Mouse (Mus musculus) ES-E14 (cell line): ENCODE results near the gene Slc25a36. TPM values are rescaled to one million over a fixed set of nuclear protein-coding genes. Genes with fewer than 3 reads are reported as not detected.

Experiments
- DNase-seq: peaks from one replicate; pipeline ENCODE4 v3.0.0-alpha.2; 2013; ENCODE audit warnings: low read depth, low spot score
- H3K27ac ChIP-seq: 2 replicates; pipeline ENCODE4 v1.5.1; 2012; ENCODE audit warnings: low read depth, mild to moderate bottlenecking, low read length, moderate library complexity, mixed read lengths; ENCODE audit not compliant: poor library complexity, insufficient read depth, severe bottlenecking
- H3K36me3 ChIP-seq: 2 replicates; pipeline ENCODE4 v1.6.1; 2012; ENCODE audit warnings: mild to moderate bottlenecking, low read length, moderate library complexity, mixed read lengths; ENCODE audit not compliant: control insufficient read depth, poor library complexity, insufficient read depth, severe bottlenecking
- H3K4me1 ChIP-seq, 2 experiments: fragments of 150-350 bp in 1 of 2; sonication (generic) in 1 of 2; 2 replicates each; pipeline ENCODE4 v1.6.1; 2012; ENCODE audit warnings: low read length in 2 of 2, mild to moderate bottlenecking in 1 of 2, mixed read lengths in 1 of 2; ENCODE audit not compliant: control insufficient read depth in 2 of 2, insufficient read depth in 2 of 2, poor library complexity in 1 of 2
- H3K4me3 ChIP-seq, 2 experiments: fragments of 150-350 bp in 1 of 2; sonication (generic) in 1 of 2; 2 replicates each; pipeline ENCODE4 v1.5.1; 2012; ENCODE audit warnings: low read length in 2 of 2, low read depth in 1 of 2, mild to moderate bottlenecking in 1 of 2, mixed read lengths in 1 of 2; ENCODE audit not compliant: insufficient read depth in 1 of 2, poor library complexity in 1 of 2, severe bottlenecking in 1 of 2
- H3K9ac ChIP-seq: 2 replicates; pipeline ENCODE4 v1.6.1; 2012; ENCODE audit warnings: low read depth, mild to moderate bottlenecking, low read length, mixed read lengths; ENCODE audit not compliant: poor library complexity, insufficient read depth, severe bottlenecking
- H3K9me3 ChIP-seq: fragments of 150-350 bp; sonication (generic); 2 replicates; pipeline ENCODE4 v1.6.1; 2012; ENCODE audit warnings: low read depth, mild to moderate bottlenecking, low read length; ENCODE audit not compliant: control insufficient read depth, insufficient read depth
- CHD2 ChIP-seq: IDR thresholded peaks from 2 replicates; pipeline ENCODE4 v1.6.1; 2014; ENCODE audit warnings: mild to moderate bottlenecking, low read depth, low read length, inconsistent platforms
- HCFC1 ChIP-seq: IDR thresholded peaks from 2 replicates; pipeline ENCODE4 v1.6.1; 2012; ENCODE audit warnings: low read length, inconsistent platforms, borderline replicate concordance; ENCODE audit not compliant: insufficient read depth
- MAFK ChIP-seq: IDR thresholded peaks from 2 replicates; pipeline ENCODE4 v1.6.1; 2014; ENCODE audit warnings: mild to moderate bottlenecking, low read depth, low read length, inconsistent platforms; ENCODE audit not compliant: insufficient read depth
- ZC3H11A ChIP-seq: IDR thresholded peaks from 2 replicates; pipeline ENCODE4 v1.6.1; 2012; ENCODE audit warnings: low read depth, mild to moderate bottlenecking, inconsistent platforms, low read length, borderline replicate concordance
- ZNF384 ChIP-seq: IDR thresholded peaks from 2 replicates; pipeline ENCODE4 v1.6.1; 2012; ENCODE audit warnings: low read depth, low read length, inconsistent platforms
- in situ Hi-C, 2 experiments: fragments of 600-800 bp; cut with MboI; formaldehyde crosslinking; loops; one replicate each; pipeline ENCODE4 v1.15.1; 2025; ENCODE audit warnings: low sequenced_read_pairs in 2 of 2, inconsistent platforms in 1 of 2; ENCODE audit not compliant: unreplicated experiment in 2 of 2
- total RNA-seq: library from RNA; depleted of rRNA; stranded (reverse); fragments of 300-350 nt; gene quantifications from 2 replicates; pipeline ENCODE4 v1.2.3, GENCODE M21; 2012

The Slc25a36 gene
- total RNA-seq, 1 experiment = 142 TPM

DNA sequence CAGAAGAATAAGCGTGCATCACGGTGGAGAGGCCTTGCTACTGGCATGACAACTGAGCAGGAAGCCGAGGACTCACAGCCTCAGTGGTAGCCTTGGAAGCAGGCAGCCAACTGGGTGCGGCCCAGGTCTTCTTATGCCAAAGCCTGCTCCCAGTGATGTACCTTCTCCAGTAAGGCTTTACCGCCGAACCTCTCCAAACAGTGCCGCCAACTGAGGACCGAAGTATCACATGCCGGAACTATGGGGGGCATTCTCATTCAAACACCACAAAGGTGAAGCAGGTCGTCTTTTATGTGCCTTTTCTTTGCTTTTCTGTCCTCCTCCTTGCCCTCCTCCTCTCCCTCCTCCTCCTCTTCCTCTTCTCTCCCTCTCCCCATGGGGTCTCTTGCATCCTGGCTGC lies 3.3 kb upstream of the Slc25a36 start:
- TF ChIP-seq CHD2 (no peak), MAFK (no peak), HCFC1 (peak; percentile 52; the same call in 1 of the 2 replicates), ZNF384 (no peak)
- in situ Hi-C loops = no loop called here
- Histone ChIP-seq H3K4me1 (peaks cover 5 to 6% of the 10 kb centered on the region in 2 experiments; a peak in 2 of 4 replicates), H3K27ac (peak overlapping the region; percentile 99), H3K9ac (peak overlapping the region; percentile 62), H3K36me3 (no peaks in the 10 kb centered on the region), H3K4me3 (peak overlapping the region; percentile 1 to 41; a peak in 3 of 4 replicates), H3K9me3 (no peaks in the 10 kb centered on the region)
- DNase-seq = peak; percentile 80

DNA sequence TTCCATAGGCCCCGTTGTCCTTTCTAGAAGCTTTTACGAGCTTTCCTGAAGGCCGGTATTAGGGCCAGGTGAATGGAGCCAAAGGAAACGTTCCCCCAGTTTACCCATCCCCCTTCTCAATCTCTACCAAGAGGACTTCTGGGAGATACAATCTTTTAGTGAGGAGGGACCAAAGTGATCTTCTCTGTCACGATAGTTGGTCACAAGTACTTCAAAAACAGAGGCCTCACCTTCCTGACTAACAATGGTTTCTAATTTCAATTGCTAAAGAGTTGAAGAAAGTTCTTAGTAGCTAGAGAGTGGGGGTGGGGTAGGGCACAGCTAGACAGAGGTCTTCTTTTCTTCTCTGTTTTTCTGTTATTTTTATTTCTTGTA lies 2.6 kb upstream of the Slc25a36 start:
- peaks cover 5 to 6% of the 10 kb centered on the region in 2 experiments; a peak in 2 of 4 replicates for H3K4me1 ChIP-seq
- peak; percentile 82 for DNase-seq
- in situ Hi-C loops = no loop called here
- H3K27ac ChIP-seq = peak overlapping the region; percentile 99
- no peaks in the 10 kb centered on the region for H3K36me3 ChIP-seq
- no peak for TF ChIP-seq HCFC1
- TF ChIP-seq ZNF384 = no peak
- peak; percentile 73; the same call in 1 of the 2 replicates for TF ChIP-seq CHD2
- no peak for TF ChIP-seq MAFK
- no peak for TF ChIP-seq ZC3H11A
- H3K9me3 ChIP-seq = no peaks in the 10 kb centered on the region
- H3K9ac ChIP-seq = peak overlapping the region; percentile 84
- peak overlapping the region; percentile 35 to 73 for H3K4me3 ChIP-seq

DNA sequence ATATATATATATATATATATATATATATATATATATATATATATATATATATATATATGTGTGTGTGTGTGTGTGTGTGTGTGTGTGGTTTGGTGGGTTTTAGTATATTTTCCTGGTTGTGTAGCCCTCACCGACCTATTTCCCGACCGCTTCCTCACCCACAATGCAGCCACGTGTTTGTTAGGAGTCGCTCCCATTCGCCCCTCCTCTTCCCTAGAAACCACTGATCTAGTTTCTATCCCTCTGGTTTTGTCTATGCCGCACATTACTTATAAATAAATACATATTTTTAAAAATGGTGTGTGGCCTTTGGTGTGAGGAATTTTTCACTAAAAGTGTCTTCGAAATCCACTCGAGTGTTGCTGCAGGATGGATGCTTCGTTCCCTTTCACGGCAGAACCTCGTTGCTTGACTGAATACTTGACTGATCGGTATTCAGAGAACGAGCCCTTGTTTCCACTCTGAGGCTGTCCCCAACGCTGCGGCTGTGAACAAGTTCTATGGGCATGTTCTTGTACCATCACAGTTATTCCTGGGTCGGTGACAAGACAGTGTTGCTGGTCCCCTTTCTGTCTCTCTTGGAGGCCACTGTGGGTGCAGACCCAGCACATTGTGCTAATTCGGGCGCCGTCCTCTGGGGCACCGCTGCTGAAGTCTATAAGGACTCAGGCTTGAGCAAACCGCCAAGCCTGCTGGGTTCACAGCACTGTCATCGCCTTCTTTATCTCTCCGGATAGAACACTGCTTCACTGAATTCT lies 2.0 kb upstream of the Slc25a36 start:
- Histone ChIP-seq H3K9me3 (no peaks in the 10 kb centered on the region), H3K4me3 (peak overlapping the region; percentile 35 to 73), H3K27ac (peak overlapping the region; percentile 99), H3K9ac (peak overlapping the region; percentile 84), H3K4me1 (peaks cover 5 to 6% of the 10 kb centered on the region in 2 experiments; a peak in 2 of 4 replicates), H3K36me3 (no peaks in the 10 kb centered on the region)
- TF ChIP-seq ZC3H11A = no peak
- no peak for TF ChIP-seq ZNF384
- TF ChIP-seq MAFK = no peak
- no peak for TF ChIP-seq HCFC1
- in situ Hi-C loops = no loop called here
- no peak for DNase-seq

DNA sequence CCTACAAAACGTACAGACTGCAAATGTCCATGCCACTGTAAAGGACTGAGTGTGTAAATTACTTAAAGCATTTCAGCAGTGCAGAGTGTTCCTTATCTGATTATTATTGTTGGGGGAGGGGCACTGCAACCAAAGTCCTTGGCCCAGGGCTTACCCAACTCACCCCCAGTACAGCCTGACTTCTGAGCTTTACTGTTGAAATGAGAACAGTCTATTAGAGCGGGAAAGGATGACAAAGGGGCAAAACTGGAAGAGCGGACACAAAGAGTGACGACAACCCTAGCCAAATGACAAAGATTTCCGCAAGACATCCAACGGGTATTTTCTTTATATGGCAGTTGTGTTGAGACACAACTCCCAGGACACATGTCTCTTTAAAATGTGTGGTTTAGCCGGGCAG lies 1.3 kb upstream of the Slc25a36 start:
- H3K36me3 ChIP-seq = no peaks in the 10 kb centered on the region
- peak overlapping the region; percentile 23 to 42 for H3K4me3 ChIP-seq
- H3K9me3 ChIP-seq = no peaks in the 10 kb centered on the region
- in situ Hi-C loops = no loop called here
- H3K27ac ChIP-seq = peak overlapping the region; percentile 65; the same call in 1 of the 2 replicates
- H3K9ac ChIP-seq = peak overlapping the region; percentile 67
- no peak for DNase-seq
- TF ChIP-seq ZNF384 (no peak), MAFK (no peak), HCFC1 (no peak), ZC3H11A (no peak), CHD2 (no peak)
- peaks cover 5 to 6% of the 10 kb centered on the region in 2 experiments; a peak in 2 of 4 replicates for H3K4me1 ChIP-seq

DNA sequence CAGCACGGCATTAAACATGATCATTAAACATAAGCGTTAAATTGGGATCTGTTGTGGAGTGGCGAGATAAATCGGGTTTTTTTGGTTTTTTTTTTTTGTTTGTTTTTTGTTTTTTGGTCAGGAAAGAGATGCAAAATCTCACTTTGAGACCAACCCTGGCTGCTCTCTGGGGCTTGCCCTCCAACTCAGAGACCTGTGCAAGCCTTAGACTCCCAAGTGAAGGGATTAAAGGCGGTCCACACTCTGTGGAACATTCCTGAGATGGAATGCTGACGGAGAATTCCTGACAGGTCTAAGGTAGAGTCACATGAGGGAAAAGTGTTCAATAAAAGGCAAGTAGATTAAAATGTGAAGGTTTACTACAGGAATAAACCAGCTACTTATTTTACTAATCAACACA lies 549 bp upstream of the Slc25a36 start:
- Histone ChIP-seq H3K9ac (peak overlapping the region; percentile 91), H3K4me1 (peaks cover 5 to 6% of the 10 kb centered on the region in 2 experiments; a peak in 2 of 4 replicates), H3K36me3 (no peaks in the 10 kb centered on the region), H3K4me3 (peak overlapping the region; percentile 73 to 90), H3K27ac (peak overlapping the region; percentile 87), H3K9me3 (no peaks in the 10 kb centered on the region)
- DNase-seq = no peak
- in situ Hi-C loops = no loop called here
- TF ChIP-seq ZNF384 (no peak), ZC3H11A (no peak), MAFK (0 out of 2 replicates have a peak, but pooled peaks have one; percentile 3), HCFC1 (no peak), CHD2 (no peak; the same call in 1 of the 2 replicates)
